Mouse (Mus musculus) heart, adult 2 months (tissue): ENCODE measurements around the gene Cacna1h.

Source experiments
- CTCF ChIP-seq: fragments of 200-600 bp; IDR thresholded peaks from 2 replicates; pipeline ENCODE4 v1.8.1; 2022; ENCODE audit warnings: antibody characterized with exemption, mild to moderate bottlenecking, moderate library complexity
- EP300 ChIP-seq: fragments of 200-500 bp; IDR thresholded peaks from 2 replicates; pipeline ENCODE4 v1.6.1; 2011; ENCODE audit warnings: low read depth, low read length, control low read depth; ENCODE audit not compliant: insufficient read depth

DNA sequence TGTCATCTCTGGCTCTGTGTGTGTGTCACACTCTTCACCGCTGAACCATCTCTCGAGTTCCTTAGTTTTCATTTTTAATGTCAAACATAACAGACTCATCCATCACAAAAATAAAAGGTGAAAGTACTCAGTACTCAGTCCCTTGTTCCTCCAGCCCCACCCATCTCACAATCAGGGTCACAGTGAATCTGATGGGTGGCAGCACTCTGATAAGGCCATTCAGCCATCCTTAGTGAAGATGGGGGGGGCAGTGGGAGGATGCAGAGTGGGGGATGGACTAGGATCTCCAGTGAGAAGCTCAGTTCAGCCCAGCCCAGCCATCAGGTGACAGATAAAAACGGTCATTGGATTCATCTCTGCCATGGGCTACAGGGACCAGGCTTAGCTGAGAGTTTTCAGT is 64.6 kb downstream of the Cacna1h start, which contains the start of gene Tpsg1:
- no peak for TF ChIP-seq CTCF
- no peak for TF ChIP-seq EP300
